Mouse (Mus musculus): Measurements from ENCODE around the gene Nlrc4. TPM values are rescaled to one million over a fixed set of nuclear protein-coding genes. Genes with fewer than 3 reads are reported as not detected.

Gene Nlrc4
- 18.4 to 21.7 TPM (median 19.8 TPM) in 4 replicates for total RNA-seq (2023; ENCODE audit: inconsistent age)

GRCm38 (mm10) chr17:74458711-74459408, at the start of gene Nlrc4:
Gene Nlrc4 (minus strand): TSS chr17:74459142.

GRCm38 (mm10) chr17:74489024-74489900, 30.3 kb upstream of the Nlrc4 start, which contains the start of gene Yipf4:
Gene Yipf4 (plus strand): TSS chr17:74489493.

GRCm38 (mm10) chr17:74395383-74396065, 63.4 kb downstream of the Nlrc4 start, which contains the start of gene Slc30a6:
Gene Slc30a6 (plus strand): TSS chr17:74395608.

Other genes starting within 250 kb of the Nlrc4 start
- 25.2 to 34.3 TPM (median 30.9 TPM) in 4 replicates for gene Memo1, start 163.6 kb downstream of the Nlrc4 start, total RNA-seq (2023; ENCODE audit: inconsistent age)
- 37.4 to 53.7 TPM (median 41.7 TPM) in 4 replicates for gene Dpy30, start 135.2 kb downstream of the Nlrc4 start, total RNA-seq (2023; ENCODE audit: inconsistent age)
- gene Spast, start 120.2 kb downstream of the Nlrc4 start, total RNA-seq (2023; ENCODE audit: inconsistent age): 29.2 to 31.6 TPM (median 31.3 TPM) in 4 replicates
- gene Slc30a6, start 63.5 kb downstream of the Nlrc4 start, total RNA-seq (2023; ENCODE audit: inconsistent age): 15.5 to 19.0 TPM (median 16.8 TPM) in 4 replicates
- gene Yipf4, start 30.4 kb upstream of the Nlrc4 start, total RNA-seq (2023; ENCODE audit: inconsistent age): 62.0 to 79.8 TPM (median 69.5 TPM) in 4 replicates
- gene Birc6, start 69.2 kb upstream of the Nlrc4 start, total RNA-seq (2023; ENCODE audit: inconsistent age): 185 to 211 TPM (median 206 TPM) in 4 replicates